Mouse (Mus musculus): Measurements from ENCODE around the gene Tmem116. TPM values are rescaled to one million over a fixed set of nuclear protein-coding genes. Genes with fewer than 3 reads are reported as not detected.

Gene Tmem116
- total RNA-seq (2021) = 1 to 10 TPM; 1.9 TPM

GRCm38 (mm10) chr5:121451644-121452025, at the start of gene Tmem116:
TSS of gene Tmem116 (plus strand) at chr5:121451893.
- DNase-seq = peak; percentile 39
- intact Hi-C loops (cut with DNase I) = no loop called here

- intact Hi-C loops (cut with DNase I) = no loop called here
- no peak for DNase-seq
These were observed 43.8 kb upstream of the Tmem116 start for GRCm38 (mm10) chr5:121407856-121408255.

- no peak for DNase-seq
- intact Hi-C loops (cut with DNase I) = no loop called here
These were observed 40.7 kb upstream of the Tmem116 start for GRCm38 (mm10) chr5:121410975-121411374.

GRCm38 (mm10) chr5:121420721-121421120, 31.0 kb upstream of the Tmem116 start:
- no peak for DNase-seq
- intact Hi-C loops (cut with DNase I) = loop anchor here (10.0 kb wide), 1 partner anchor 116 kb away; no protein-coding TSS in a partner anchor

DNA sequence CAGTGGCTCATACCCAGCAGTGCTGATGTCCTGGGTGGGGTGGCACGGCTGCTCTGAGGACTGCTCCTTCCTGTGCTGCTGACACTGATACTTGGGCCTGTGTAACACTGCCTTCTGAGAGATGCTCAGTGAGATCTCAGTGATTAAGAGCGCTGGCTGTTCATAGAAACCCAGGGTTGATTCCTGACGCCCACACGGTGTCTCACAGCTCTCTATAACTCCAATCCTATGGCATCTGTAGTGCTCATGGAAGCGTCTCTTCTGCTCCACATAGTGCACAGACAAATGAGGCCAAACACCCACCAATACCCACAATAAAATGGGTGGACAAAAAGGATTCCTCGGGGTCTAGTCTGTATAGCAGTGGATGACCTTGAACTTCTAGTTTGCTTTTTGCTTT, 28.9 kb upstream of the Tmem116 start:
- DNase-seq = no peak
- intact Hi-C loops (cut with DNase I) = loop anchor here (10.0 kb wide), 1 partner anchor 118 kb away; no protein-coding TSS in a partner anchor

DNA sequence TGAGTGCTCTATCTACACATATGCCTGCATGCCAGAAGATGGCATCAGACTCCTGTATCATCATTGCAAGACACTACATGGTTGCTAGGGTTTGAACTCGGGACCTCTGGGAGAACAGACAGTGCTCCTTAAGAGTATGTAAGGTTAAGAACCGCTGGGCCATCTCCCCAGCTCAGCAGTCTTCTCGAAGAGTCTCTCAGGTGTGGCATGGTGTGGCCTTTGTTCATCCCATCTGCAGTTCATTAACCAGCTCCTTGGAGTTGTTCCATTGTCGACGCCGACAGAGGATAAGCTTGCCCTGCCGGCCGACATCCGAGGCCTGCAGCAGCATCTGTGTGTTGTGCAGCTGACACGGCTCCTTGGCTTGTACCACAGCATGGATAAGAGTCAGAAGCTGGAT, 28.4 kb upstream of the Tmem116 start:
- intact Hi-C loops (cut with DNase I) = loop anchor here (10.0 kb wide), 1 partner anchor 118 kb away; no protein-coding TSS in a partner anchor
- DNase-seq = no peak

DNA sequence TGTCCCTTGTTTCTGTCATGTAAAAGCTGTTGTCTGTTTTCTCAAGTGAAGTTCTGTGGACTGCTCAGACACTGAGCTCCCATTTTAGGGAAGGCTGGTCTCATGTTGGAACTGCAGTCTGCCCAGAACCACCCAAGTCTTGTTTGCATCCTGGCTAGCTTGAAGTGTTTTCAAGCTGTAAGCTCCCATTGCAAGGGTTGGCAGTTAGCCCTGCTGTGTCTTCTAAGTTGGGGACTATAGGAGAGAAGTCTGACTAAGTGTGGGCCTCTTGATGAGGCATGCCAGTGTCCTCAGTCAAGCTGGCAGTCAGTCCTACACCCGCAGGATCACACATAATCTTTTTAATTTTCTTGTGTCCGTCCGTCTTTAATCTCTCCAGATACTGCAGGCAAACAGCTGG, 22.7 kb upstream of the Tmem116 start:
- intact Hi-C loops (cut with DNase I) = loop anchor here (10.0 kb wide), 1 partner anchor 124 kb away; no protein-coding TSS in a partner anchor
- no peak for DNase-seq

DNA sequence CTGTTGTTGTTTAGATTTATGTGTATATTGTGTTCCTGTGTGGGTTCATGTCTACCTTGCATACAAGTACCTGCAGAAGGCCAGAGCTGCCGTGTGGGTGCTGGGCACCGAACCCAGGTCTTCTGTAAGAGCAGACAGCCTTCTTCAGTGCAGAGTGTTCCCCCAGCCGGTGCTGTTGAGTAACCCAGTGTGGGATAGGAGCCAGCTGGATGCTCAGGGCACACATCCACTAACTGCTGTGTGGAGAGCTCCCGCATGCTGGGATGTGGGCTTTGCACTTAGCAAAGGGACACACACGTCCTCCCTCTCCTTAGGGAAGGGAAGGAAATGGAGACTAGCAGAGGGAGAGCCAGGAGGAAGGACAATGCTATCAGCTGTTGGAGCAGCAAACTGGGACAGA, 13.6 kb upstream of the Tmem116 start:
- DNase-seq = no peak
- intact Hi-C loops (cut with DNase I) = loop anchor here (10.0 kb wide), 1 partner anchor 73 kb away; no protein-coding TSS in a partner anchor

DNA sequence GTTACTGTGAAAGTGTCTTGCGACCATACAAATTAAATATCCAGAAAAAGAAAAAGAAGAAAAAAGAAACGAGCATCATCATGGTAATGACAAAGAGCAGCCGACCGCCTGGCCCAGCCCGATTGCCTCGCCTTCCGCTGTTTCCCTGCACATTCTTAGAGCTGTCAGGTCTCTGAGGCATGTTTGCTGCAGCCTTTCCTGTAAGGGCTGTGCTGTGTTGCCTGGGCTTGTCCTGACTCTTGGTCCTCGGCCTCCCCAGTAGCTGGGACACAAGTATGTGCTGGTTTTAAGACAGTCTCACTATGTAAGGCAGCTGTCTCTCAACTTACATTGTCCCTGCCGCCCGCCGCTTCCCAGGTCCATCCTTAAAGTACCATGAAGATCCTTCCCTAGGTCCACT, 12.9 kb upstream of the Tmem116 start:
- DNase-seq = no peak
- intact Hi-C loops (cut with DNase I) = loop anchor here (10.0 kb wide), 1 partner anchor 74 kb away; no protein-coding TSS in a partner anchor

DNA sequence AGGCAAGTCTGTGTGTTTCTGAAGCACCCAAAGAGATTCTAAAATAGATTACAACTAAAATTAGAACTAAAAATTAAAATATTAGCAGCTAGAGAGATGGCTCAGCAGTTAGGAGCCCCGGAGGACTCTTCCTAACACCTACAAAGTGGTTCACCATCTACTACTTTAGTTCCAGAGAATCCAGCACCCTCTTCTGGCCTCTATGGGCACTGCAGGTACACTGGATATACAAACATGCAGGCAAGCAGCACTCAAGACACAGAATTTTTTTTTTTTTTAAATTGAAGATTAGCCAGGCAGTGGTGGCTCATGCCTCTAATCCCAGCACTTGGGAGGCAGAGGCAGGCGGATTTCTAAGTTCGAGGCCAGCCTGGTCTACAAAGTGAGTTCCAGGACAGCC, 8.1 kb upstream of the Tmem116 start:
- peak; percentile 52 for DNase-seq

DNA sequence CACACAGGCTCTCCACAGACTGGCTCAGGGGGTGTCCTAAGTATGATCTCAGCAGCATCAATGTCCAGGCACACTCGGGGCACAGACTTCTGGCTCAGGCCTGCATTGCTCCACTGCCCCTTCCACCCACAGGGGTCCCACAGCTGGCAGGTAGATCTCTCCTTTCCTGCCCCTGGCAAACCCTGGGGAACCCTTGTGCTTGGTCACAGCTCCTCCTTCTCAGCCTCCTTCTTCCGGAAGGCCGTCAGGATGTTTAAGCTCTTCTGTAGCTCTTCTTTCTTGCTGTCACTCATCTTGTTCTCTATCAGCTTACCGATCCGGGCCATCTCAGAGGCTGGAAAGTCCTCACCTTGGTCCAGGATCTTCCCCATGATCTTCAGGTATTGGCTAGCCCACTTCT, 6.8 kb upstream of the Tmem116 start:
- intact Hi-C loops (cut with DNase I) = no loop called here
- no peak for DNase-seq

More for the DNA sequence above, 8.1 kb upstream of the Tmem116 start:
- intact Hi-C loops (cut with DNase I) = no loop called here

- intact Hi-C loops (cut with DNase I) = no loop called here
- DNase-seq = no peak
These were observed 3.2 kb upstream of the Tmem116 start for GRCm38 (mm10) chr5:121448450-121448849.

GRCm38 (mm10) chr5:121449976-121450375, 1.7 kb upstream of the Tmem116 start:
- DNase-seq = peak; percentile 49
- intact Hi-C loops (cut with DNase I) = no loop called here

GRCm38 (mm10) chr5:121450476-121450875, 1.2 kb upstream of the Tmem116 start:
- intact Hi-C loops (cut with DNase I) = no loop called here
- no peak for DNase-seq

DNA sequence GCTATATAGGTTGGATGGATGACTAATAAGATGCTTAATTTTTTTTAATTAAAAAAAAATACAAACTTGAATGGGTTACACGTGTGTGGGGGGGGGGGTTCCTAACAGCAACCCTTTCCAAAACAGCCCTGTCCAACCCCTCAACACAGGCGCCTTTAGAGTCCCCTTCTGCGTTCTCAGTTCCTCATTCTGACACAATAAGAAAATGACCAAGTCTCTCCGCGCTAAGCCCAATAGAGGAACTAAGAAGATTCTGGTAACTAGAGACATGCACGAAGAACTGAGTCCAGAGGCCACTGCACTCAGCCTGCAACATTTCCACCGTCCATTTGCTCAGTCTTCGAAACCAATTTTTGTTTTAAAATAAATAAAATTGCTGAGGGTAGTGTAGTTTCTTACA, 490 bp upstream of the Tmem116 start:
- intact Hi-C loops (cut with DNase I) = no loop called here
- no peak for DNase-seq

DNA sequence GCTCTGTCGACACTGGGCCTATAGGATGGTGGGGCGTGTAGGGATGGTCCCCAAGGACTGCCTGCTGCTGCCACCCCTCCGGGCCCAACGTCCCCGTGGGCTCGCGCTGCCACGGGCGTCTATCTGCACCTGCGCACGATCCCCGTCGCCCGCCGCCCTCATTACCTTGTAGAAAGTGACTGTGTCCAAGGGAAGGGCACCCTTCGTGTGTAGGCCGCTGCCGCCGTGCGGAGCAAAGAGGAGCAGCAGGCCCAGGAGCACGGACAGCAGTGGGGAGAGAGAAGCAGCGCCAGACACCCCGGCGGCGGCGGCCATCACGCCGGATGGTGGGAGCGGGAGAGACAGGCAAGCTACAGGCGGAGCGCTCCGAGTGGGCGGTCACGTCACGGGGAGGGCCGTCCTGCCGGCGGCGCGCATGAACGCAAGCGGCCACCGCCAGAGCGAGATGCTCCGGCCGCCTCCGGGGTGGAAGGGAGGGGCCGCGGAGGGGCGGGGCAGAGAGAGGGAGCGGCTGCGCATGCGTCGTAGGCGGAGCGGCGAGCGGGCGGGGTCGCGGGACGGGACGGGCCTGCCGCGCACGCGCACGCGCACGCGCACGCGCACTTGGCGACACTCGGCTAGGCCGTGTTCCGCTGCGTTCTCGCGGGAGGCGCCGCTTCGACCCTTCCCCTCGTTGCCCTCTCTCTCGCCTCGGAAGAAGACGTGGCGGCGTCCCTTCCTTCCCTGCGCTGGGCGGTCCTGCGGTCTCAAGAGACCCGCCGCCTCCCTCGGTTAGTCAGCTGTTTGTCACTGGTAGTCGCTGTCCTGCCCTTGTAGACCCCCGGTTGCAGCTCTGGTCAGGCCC, 555 bp downstream of the Tmem116 start, which contains the start of gene Erp29:
Gene Erp29, minus strand, starts transcription at position 481 of the 844 bp plus-strand sequence.
- peak; percentile 99 for DNase-seq
- intact Hi-C loops (cut with DNase I) = no loop called here

DNA sequence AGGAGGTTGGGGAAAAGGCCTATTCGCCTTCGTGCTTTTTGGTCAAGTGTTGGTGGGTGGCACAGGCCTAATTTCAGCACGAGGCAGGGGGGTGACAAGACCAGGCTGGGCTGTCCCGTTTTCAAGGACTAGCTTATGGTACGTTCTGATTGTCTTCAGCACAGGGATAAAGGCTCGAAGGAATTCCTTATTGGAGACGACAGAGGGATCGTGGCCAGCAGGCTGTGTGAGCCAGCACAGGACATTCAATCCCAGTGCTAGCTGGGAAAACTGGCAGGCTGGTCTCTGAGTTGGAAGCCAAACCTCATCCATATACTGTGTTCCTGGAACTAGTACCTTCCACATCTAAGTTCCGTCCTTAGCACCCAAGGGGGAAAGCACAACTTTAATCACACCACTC, 1.2 kb downstream of the Tmem116 start:
- DNase-seq = peak; percentile 39
- intact Hi-C loops (cut with DNase I) = no loop called here

DNA sequence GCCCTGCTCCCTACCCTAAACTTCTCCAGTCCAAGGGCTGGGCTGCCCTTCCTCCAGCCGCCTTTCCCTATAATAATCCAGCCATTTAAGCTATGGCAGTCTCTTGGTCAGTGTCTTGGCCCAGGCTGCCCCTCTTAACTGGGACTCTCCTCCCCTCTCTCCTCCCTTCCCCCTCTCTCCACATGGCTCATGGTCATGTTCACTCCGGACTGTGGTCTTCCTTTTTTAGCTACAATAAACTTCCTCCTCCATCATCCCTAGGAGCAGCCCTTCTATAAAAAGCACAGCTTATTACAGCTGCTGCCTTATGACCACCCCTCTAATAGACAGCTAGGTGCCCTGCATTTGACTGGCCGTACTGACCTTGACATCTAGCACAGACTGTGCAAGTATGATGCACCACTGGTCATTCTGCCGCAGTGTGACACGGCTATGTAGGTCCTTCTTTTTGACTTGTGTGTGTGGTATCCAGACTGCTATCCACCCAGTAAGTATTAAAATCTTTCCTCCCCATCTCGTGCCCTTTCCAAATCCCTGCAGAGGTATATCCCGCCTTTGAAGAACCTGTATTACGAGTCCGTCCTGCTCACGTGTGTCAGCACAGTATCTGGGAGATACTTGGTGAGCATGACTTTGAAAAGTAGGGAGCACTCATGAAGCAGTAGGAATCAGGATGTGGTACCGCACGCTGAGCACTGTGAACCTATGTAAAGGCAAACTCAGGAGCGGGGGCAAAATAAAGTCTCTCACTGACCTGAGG, 2.2 kb downstream of the Tmem116 start:
- DNase-seq = no peak
- intact Hi-C loops (cut with DNase I) = no loop called here

- intact Hi-C loops (cut with DNase I) = no loop called here
- no peak for DNase-seq
These were observed 2.8 kb downstream of the Tmem116 start for GRCm38 (mm10) chr5:121454503-121454782.

DNA sequence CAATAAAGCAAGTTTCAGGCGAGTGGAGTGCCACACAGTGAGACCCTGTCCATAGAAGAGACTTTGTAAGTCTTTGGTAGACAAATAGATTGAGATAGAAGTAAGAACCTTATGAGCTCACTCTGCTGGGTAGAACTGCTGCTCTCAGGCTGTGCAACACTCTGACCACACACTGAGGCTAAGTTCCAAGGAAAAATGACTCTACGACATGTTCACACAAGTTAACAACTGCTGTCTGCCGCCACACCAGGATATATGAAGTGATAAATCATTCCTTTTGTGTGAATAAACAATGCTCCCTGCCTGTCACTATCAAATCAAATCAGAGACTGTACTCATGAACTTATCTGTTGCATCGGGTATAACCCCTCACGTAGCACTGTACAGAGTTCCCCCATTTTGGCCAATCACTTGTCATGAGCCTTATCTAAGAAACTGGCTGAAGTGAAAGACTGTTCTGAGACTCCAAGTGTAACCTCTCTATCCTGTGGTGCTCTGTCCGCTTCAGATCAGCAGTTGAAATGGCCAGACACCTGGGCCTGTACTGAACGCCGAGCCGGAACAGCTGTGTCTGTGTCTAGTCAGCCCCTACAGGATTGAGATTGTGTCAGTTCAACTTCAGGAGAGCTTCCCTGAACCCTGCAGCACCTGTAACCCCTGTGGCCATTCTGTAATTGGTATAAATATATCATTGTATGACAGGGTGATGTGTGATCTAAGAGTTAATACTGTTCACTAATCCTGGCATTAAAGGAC, 4.0 kb downstream of the Tmem116 start:
- intact Hi-C loops (cut with DNase I) = no loop called here
- DNase-seq = no peak
